Mouse (Mus musculus) c-Kit-positive CD71-positive TER-119-positive erythroid progenitor cells, embryonic 14.5 days (primary cell): ENCODE measurements around the gene Smu1.

Experiments
- DNase-seq: peaks from one replicate; pipeline ENCODE4 v3.0.0-alpha.2; 2013; ENCODE audit warnings: low spot score

Smu1 gene

DNA sequence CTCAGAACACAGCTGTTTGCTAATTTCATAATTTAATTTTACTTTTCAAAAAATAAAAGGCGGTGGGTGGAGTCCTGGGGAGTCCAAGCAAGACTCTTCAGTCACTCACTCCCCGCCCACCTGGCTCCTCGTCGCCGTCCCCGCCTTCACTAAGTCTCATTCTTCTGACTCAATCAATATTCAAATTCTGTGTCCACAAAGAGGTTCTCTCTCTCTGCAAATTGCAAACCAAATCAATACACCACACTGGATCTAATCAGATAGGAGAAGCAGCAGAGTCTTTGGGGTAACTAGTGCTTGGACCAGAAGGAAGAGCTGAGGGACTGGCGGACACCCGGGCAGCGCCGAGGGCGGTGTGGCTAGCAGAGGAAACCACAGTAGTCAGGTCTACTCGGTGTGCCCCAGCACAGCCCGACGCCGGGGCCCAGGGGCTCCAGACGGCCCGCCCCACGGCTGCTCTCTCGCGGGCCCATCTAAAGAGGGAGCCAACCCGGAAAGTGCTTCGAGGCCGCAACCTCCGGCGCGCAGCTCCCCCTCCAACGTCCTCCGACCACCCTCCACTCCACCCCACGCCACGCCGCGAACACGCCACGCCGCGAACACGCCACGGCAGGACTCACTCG, 455 bp downstream of the Smu1 start:
- DNase-seq: no peak

DNA sequence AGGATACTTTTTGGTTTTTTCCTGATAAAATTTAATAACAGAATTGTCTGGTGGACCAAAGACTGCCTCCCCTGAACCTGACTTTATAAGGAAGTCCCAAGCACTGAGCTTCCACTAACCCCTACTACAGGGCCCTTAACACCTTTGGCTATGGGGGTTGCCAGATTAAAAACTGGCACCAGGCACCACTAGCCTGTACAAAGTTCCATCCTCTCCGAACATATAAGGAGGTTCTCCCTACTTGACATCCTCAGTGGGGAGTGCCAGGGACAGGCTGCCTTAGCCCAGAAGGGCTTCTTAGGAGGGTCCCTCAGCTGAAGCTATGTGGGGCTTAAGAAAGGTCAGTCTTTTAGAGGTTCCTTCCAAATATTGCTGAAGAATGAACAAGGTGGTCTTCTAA, 22.4 kb downstream of the Smu1 start:
- no peak for DNase-seq

DNA sequence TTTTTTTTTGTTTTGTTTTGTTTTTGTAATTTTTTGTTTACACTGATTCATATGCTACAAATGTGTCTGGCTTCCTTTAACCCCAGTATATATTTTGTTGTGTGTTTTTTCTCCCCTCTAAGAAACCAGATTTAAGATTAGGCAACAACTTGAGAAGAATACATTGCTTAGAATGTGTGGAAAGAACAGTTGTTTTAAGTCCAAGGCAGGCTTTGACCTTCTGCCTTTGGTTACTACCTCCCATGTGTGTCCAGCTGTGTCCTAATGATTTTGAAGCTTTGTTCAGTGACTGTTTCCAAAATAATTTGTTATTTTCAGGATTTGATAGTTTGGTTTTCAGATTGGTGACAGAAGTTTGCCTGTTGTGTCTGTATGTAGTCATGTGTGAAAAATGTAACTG, 26.5 kb downstream of the Smu1 start:
- no peak for DNase-seq

- DNase-seq: no peak
Observed at GRCm38 (mm10) chr4:40727247-40727646, 30.5 kb downstream of the Smu1 start.

- DNase-seq: no peak
Observed at GRCm38 (mm10) chr4:40725554-40725953, 32.2 kb downstream of the Smu1 start.

- DNase-seq: no peak
Observed at GRCm38 (mm10) chr4:40725141-40725540, 32.6 kb downstream of the Smu1 start.

DNA sequence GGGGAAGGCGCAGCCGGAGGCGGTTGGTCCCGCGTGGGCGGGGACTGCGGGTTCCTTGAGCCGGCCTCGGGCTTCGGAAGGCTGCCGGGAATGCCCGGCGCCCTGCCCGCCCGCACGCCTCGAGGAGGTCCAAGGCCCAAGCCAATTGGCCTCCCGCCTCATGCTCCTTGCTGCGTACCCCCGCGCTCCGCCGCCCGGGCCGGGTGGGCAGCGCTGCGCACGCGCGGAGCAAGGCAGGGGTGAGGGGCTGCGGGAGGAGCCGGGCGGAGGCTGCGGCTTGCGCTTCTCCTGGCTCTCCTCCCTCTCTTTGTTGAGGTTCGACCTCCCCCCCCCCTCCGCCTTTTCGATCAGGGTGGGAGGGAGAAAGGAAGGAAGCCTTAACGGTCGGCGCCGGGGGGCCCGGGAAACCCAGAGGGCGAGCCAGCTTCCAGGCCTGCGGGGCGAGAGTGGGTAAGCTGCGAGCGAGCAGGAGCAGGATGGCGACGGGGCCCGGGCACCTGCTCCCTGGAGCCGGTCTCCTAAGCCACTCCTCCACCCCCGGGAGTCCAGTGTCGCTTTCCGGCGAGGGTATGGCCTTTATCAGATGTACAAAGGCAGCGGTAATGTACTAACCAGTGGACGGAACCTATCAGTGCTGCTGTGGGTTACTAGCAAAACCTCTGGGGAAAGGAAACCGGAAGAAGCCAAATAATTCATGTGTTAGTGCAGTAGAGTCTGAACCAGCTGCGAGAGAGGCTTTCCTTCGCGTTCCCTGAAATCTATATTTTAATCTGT, 34.8 kb downstream of the Smu1 start:
- DNase-seq: peak; percentile 71

- peak; percentile 95 for DNase-seq
Observed at GRCm38 (mm10) chr4:40722011-40722666, 35.6 kb downstream of the Smu1 start, which contains the start of gene Dnaja1. Gene Dnaja1, plus strand, starts transcription at chr4:40722150.

GRCm38 (mm10) chr4:40720910-40721309, 36.8 kb downstream of the Smu1 start:
- no peak for DNase-seq

GRCm38 (mm10) chr4:40717141-40717540, 40.6 kb downstream of the Smu1 start:
- no peak for DNase-seq

- DNase-seq: no peak
Observed at GRCm38 (mm10) chr4:40703710-40704275, 53.9 kb downstream of the Smu1 start.

GRCm38 (mm10) chr4:40702797-40703709, 54.7 kb downstream of the Smu1 start, which contains the start of gene Aptx:
Gene Aptx, minus strand, starts transcription at chr4:40703194.
- DNase-seq: peak; percentile 94

DNA sequence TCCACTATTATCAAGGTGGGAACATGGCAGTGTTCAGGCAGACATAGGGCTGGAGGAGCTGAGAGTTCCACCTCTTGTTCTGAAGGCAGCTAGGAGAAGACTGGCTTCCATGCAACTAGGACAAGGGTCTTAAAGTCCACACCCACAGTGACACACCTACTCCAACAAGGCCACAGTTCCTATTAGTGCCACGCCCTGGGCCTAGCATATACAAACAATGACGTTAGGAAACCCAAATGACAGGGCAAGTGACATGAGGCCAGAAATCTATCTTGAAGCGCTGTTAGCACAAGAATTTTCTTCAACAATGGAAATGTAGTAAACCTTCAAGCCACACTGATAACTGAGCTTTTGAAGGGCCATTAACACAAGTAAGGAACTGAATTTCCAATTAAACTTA, 55.9 kb downstream of the Smu1 start:
- no peak for DNase-seq

- no peak for DNase-seq
Observed at GRCm38 (mm10) chr4:40700216-40700615, 57.5 kb downstream of the Smu1 start.

DNA sequence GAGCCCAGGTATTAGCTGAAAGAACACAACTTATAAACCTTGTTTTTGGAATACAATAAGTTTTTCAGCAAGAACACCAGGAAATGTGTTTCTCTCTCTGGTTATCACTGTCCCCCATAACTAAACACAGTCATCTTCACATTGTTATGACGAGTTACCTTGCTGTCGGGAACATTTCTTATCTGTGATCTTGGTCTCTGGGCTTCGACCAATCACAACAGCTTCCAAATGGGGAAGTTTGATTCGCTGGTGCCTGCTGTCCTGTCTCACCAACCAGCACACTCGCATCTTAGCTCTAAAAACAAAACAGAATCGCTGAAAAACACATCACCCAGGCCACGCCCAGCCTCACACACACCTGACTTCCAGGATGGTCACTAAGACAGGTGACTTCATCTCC, 60.7 kb downstream of the Smu1 start:
- no peak for DNase-seq

DNA sequence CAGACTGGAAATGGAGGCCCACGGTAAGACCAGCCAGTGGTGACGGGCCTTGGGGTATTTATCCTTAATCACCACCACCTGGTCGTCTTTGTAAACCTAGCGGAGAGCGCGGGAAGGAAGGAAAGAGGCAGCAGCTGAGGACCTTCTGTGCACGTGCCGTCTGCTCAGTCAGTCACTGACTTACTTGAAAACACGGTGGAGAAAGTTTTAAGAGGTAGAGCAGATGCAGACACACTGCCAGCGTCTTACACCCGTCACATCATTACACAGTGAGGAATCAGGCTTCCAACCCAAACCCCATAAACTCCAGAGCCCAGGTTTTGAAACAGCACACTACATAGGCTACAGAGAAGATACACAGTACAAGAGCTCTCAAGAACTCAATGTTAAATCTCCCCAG, 66.6 kb downstream of the Smu1 start:
- DNase-seq: no peak
